Mouse (Mus musculus) midbrain, embryonic 13.5 days (tissue): ENCODE measurements around the gene Spin1. TPM values are rescaled to one million over a fixed set of nuclear protein-coding genes. Genes with fewer than 3 reads are reported as not detected.
A peak's percentile ranks its signal among the peaks of the same experiment; 100 is the strongest.
"Not testable (repeated sequence)": the region's sequence is repeated elsewhere in the genome, so short reads cannot be mapped to it uniquely, and the experiment has no call there.

ENCODE experiments used
- ATAC-seq: fragments of 200-750 bp; cut with Nextera tagmentation; 2 replicates; pipeline ENCODE4 v1.8.0; 2017; ENCODE audit warnings: mild to moderate bottlenecking, moderate TSS enrichment, moderate library complexity
- H3K27ac ChIP-seq: fragments of 300-500 bp; sonication (generic); 2 replicates; pipeline ENCODE4 v1.5.1; 2015; ENCODE audit warnings: inconsistent platforms, mild to moderate bottlenecking, moderate library complexity
- H3K27me3 ChIP-seq: fragments of 300-500 bp; sonication (generic); 2 replicates; pipeline ENCODE4 v1.6.1; 2015; ENCODE audit warnings: mild to moderate bottlenecking, inconsistent platforms
- H3K36me3 ChIP-seq: fragments of 300-500 bp; sonication (generic); 2 replicates; pipeline ENCODE4 v1.6.1; 2015; ENCODE audit warnings: mild to moderate bottlenecking, inconsistent platforms
- H3K4me1 ChIP-seq: fragments of 300-500 bp; sonication (generic); replicated peaks from 2 replicates; pipeline ENCODE4 v1.6.1; 2015; ENCODE audit warnings: inconsistent platforms
- H3K4me2 ChIP-seq: fragments of 300-500 bp; sonication (generic); replicated peaks from 2 replicates; pipeline ENCODE4 v1.6.1; 2015; ENCODE audit warnings: moderate library complexity, mild to moderate bottlenecking, inconsistent platforms
- H3K4me3 ChIP-seq: fragments of 300-500 bp; sonication (generic); replicated peaks from 2 replicates; pipeline ENCODE4 v1.5.1; 2015; ENCODE audit warnings: mild to moderate bottlenecking, inconsistent platforms
- H3K9ac ChIP-seq: fragments of 300-500 bp; sonication (generic); replicated peaks from 2 replicates; pipeline ENCODE4 v1.6.1; 2015; ENCODE audit warnings: mild to moderate bottlenecking, inconsistent platforms
- H3K9me3 ChIP-seq: fragments of 300-500 bp; sonication (generic); 2 replicates; pipeline ENCODE4 v1.6.1; 2016; ENCODE audit warnings: mild to moderate bottlenecking, inconsistent platforms
- WGBS: fragments of 180-500 bp; shearing (Covaris S2); methylation state at CpG from one replicate; pipeline ENCODE4 v1.1.7; 2015; 5-methylcytosine and 5-hydroxymethylcytosine counted together
- polyA plus RNA-seq: library from polyadenylated mRNA; unstranded; fragments of >200 nt; fragmentation: Nextera tagmentation; extraction: Ambion mirVana; gene quantifications from 2 replicates; pipeline ENCODE4 v1.2.1, GENCODE M21; 2015

Gene Spin1
- 136 and 144 TPM in 2 replicates for polyA plus RNA-seq

GRCm38 (mm10) chr13:51100233-51101015, at the start of gene Spin1:
TSS of gene Spin1 (plus strand) at chr13:51100880.
- H3K4me3 ChIP-seq = peak within 1 kb of the TSS; percentile 81
- under 1% methylated on average over 65 of the region's 85 CpGs for WGBS
- peak within 1 kb of the TSS; percentile 93 for H3K27ac ChIP-seq
- peaks cover 19% of the 10 kb centered on the region for H3K36me3 ChIP-seq
- H3K9ac ChIP-seq = peak within 1 kb of the TSS; percentile 97
- H3K4me2 ChIP-seq = peak within 1 kb of the TSS; percentile 80
- ATAC-seq = peak; percentile 91
- H3K9me3 ChIP-seq = 0 out of 2 replicates have a peak, but pooled peaks cover 5% of the 10 kb centered on the region
- peaks cover 29% of the 10 kb centered on the region for H3K4me1 ChIP-seq
- H3K27me3 ChIP-seq = no peaks in the 10 kb centered on the region

- Histone ChIP-seq H3K4me2 (no peak overlapping the region), H3K9ac (no peak overlapping the region), H3K27me3 (no peaks in the 10 kb centered on the region), H3K4me1 (no peaks in the 10 kb centered on the region), H3K9me3 (no peaks in the 10 kb centered on the region), H3K27ac (no peak overlapping the region), H3K4me3 (no peak overlapping the region), H3K36me3 (no peaks in the 10 kb centered on the region)
- ATAC-seq = no peak
- 96% methylated on average over 4 of the region's 4 CpGs for WGBS
These were observed 49.7 kb upstream of the Spin1 start for GRCm38 (mm10) chr13:51051016-51051415.

GRCm38 (mm10) chr13:51052408-51052807, 48.3 kb upstream of the Spin1 start:
- Histone ChIP-seq H3K27me3 (no peaks in the 10 kb centered on the region), H3K36me3 (no peaks in the 10 kb centered on the region), H3K4me2 (no peak overlapping the region), H3K9ac (no peak overlapping the region), H3K9me3 (no peaks in the 10 kb centered on the region), H3K4me3 (no peak overlapping the region), H3K27ac (no peak overlapping the region), H3K4me1 (no peaks in the 10 kb centered on the region)
- 77% methylated on average over 3 of the region's 3 CpGs for WGBS
- ATAC-seq = no peak

DNA sequence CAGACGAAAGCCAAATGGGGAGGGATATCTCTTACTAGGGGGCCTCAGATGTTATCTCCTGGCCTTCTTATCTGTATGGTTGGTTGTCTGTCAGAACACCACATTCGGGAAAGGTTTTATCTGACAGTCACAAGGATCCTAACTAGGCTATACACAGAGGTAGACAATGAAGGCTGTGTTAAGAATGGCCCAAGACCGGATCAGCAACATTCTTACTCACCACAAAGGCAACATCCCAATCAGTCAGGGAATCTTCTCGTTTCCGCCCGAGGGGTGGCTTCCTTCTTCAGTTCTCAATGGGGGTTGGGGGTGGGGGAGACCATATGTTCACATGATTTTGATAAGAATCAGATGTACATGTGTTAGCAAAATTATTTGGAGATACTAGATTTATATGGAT, 37.7 kb upstream of the Spin1 start:
- no peak for ATAC-seq
- Histone ChIP-seq H3K4me3 (no peak overlapping the region), H3K9me3 (no peaks in the 10 kb centered on the region), H3K9ac (no peak overlapping the region), H3K36me3 (no peaks in the 10 kb centered on the region), H3K27ac (no peak overlapping the region), H3K4me2 (no peak overlapping the region), H3K27me3 (no peaks in the 10 kb centered on the region), H3K4me1 (no peaks in the 10 kb centered on the region)
- WGBS = 83% methylated on average over 6 of the region's 6 CpGs

- Histone ChIP-seq H3K27ac (no peak overlapping the region), H3K9me3 (no peaks in the 10 kb centered on the region), H3K4me1 (no peaks in the 10 kb centered on the region), H3K4me2 (no peak overlapping the region), H3K4me3 (no peak overlapping the region), H3K36me3 (no peaks in the 10 kb centered on the region), H3K9ac (no peak overlapping the region), H3K27me3 (no peaks in the 10 kb centered on the region)
- 94% methylated on average over 1 of the region's 1 CpGs for WGBS
- no peak for ATAC-seq
These were observed 37.0 kb upstream of the Spin1 start for GRCm38 (mm10) chr13:51063721-51064120.

DNA sequence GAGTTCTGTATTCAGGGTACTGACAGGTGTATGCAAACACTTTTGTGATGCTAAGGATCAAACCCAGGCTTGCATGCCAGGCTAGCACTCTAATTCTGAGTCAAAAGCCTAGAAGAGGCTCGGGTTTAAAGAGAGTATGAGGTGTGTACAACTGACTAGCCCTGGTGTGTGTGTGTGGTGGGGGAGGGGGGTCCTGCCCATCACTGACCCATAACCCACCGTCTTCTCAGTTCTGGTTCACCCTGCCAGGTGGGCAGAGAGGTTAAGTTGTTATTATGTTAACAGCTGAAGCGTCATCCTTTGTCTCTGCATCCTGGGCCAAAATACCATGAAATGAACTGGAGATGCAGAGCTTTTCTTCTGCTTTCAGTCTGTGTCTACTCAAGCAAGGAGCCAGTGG, 36.3 kb upstream of the Spin1 start:
- no peak overlapping the region for H3K4me3 ChIP-seq
- 59% methylated on average over 3 of the region's 3 CpGs for WGBS
- H3K36me3 ChIP-seq = no peaks in the 10 kb centered on the region

GRCm38 (mm10) chr13:51071063-51071680, 29.5 kb upstream of the Spin1 start:
- Histone ChIP-seq H3K4me2 (no peak overlapping the region), H3K36me3 (no peaks in the 10 kb centered on the region), H3K4me1 (no peaks in the 10 kb centered on the region), H3K27ac (no peak overlapping the region), H3K4me3 (no peak overlapping the region), H3K27me3 (no peaks in the 10 kb centered on the region), H3K9me3 (no peaks in the 10 kb centered on the region), H3K9ac (no peak overlapping the region)
- ATAC-seq = no peak
- 91% methylated on average over 11 of the region's 11 CpGs for WGBS

More for the DNA sequence above, 36.3 kb upstream of the Spin1 start:
- Histone ChIP-seq H3K27ac (no peak overlapping the region), H3K4me1 (no peaks in the 10 kb centered on the region), H3K9ac (no peak overlapping the region), H3K27me3 (no peaks in the 10 kb centered on the region), H3K9me3 (no peaks in the 10 kb centered on the region), H3K4me2 (no peak overlapping the region)
- ATAC-seq = no peak

GRCm38 (mm10) chr13:51071763-51072276, 28.9 kb upstream of the Spin1 start:
- no peaks in the 10 kb centered on the region for H3K27me3 ChIP-seq
- H3K27ac ChIP-seq = no peak overlapping the region
- no peaks in the 10 kb centered on the region for H3K4me1 ChIP-seq
- H3K4me2 ChIP-seq = no peak overlapping the region
- no peak for ATAC-seq
- no peak overlapping the region for H3K4me3 ChIP-seq
- H3K9ac ChIP-seq = no peak overlapping the region
- 78% methylated on average over 8 of the region's 8 CpGs for WGBS
- no peaks in the 10 kb centered on the region for H3K9me3 ChIP-seq
- H3K36me3 ChIP-seq = no peaks in the 10 kb centered on the region

DNA sequence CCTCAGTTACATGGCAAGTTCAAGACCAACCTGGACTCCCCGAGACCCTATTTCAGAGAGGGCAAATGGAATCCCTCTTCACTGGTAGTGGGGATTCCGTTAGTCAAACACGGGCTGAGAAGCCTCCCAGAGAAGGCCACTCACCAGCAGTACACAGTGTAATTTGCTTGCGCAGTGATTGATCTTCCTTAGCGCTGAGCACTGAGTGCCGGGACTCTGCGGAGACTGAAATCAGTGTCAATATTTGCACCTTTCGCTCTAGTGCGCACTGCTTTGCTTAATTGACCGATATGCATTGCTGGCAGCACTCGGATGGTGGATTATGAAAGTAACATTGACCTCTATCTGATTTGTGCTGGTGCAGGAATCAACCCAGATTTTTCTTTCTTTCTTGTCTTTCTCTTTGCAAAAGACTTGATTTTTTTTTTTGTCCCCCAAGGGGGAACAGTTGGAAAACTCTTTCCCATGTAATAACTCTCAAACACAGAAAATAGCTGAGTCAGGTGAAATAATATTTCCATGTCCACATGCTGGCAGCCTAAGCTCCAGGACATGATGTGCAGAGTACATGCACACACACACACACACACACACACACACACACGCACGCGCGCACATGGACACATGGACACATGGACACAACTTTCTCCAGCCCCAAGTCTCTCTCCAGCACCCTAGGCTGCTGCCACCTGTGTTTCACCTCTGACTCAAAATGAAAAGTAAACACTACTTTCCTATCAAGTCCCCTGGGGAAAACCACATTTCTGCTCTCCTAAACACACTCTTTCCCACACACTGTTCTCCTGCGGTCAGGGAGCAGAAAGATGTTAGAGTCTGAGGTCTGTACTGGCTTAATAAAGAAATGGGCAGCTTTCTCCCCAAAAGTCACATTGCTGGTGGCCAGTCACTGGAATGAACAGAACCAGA, 27.5 kb upstream of the Spin1 start:
- Histone ChIP-seq H3K9me3 (no peaks in the 10 kb centered on the region), H3K4me3 (no peak overlapping the region), H3K4me1 (no peaks in the 10 kb centered on the region), H3K4me2 (no peak overlapping the region), H3K27me3 (no peaks in the 10 kb centered on the region), H3K36me3 (no peaks in the 10 kb centered on the region), H3K9ac (no peak overlapping the region), H3K27ac (no peak overlapping the region)
- no peak for ATAC-seq
- WGBS = 86% methylated on average over 16 of the region's 16 CpGs

DNA sequence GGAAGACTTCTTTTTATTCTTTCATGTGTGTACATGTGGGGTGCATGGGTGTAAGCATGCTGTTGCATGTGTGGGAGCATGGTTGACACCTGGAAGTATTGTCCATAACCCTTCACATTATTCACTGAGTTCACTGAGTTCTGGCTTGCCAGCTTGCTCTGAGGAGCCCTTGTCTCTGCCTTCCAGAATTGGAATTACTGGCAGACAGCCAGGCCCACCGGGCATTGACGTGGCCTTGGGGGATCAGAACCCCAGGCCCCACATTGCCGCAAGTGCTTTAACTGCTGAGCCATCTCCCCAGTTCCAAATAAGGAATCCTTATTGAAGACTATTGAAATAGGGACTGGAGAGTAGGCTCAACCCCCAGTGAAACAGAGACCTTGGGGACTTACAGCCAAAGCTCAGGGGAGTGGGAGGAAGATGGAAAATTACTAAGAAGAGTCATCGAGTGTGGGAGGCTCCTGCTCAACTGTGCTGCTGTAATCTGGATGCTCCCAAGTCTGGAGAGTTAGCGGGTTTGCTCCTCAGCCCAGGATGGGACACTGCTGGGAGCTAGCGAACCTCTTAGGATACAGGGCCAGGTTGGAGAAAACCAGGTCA, 26.5 kb upstream of the Spin1 start:
- no peak overlapping the region for H3K4me2 ChIP-seq
- no peaks in the 10 kb centered on the region for H3K9me3 ChIP-seq
- no peak overlapping the region for H3K4me3 ChIP-seq
- WGBS = 74% methylated on average over 6 of the region's 6 CpGs
- no peak overlapping the region for H3K27ac ChIP-seq
- no peak overlapping the region for H3K9ac ChIP-seq
- H3K4me1 ChIP-seq = no peaks in the 10 kb centered on the region
- H3K36me3 ChIP-seq = no peaks in the 10 kb centered on the region
- ATAC-seq = no peak
- H3K27me3 ChIP-seq = no peaks in the 10 kb centered on the region

DNA sequence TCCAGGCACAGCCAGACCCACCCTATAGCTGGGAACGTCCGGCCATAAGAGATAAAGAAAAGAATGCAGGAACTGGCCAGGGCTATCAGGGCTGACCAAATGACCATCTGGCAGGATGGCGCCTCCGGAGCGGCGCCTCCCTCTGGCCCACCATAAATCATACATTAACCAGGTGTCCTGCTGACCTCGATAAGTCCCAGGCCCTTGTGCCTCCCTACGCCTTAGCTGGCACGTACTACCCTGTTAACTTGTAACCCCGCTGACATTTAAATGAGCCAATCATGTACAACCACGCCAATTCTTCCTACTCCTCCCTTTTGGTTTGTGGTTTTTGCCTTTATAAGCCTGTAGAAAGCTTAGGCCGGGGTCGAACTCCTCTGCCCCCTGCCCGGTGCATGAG, 24.5 kb upstream of the Spin1 start:
- WGBS = 97% methylated on average over 14 of the region's 14 CpGs

More for the DNA sequence above, 24.5 kb upstream of the Spin1 start:
- not testable (repeated sequence) for H3K36me3 ChIP-seq, H3K27ac ChIP-seq, H3K4me1 ChIP-seq, ATAC-seq, H3K9me3 ChIP-seq, H3K4me2 ChIP-seq, H3K4me3 ChIP-seq, H3K9ac ChIP-seq, H3K27me3 ChIP-seq
